Mouse (Mus musculus) T-cell, adult 2 months (primary cell): ENCODE measurements around the gene Ptma.
"Not testable (repeated sequence)": the region's sequence is repeated elsewhere in the genome, so short reads cannot be mapped to it uniquely, and the experiment has no call there.

Experiments
- DNase-seq: peaks from one replicate; pipeline ENCODE4 v3.0.0; 2022; ENCODE audit warnings: low spot score

Ptma gene

GRCm38 (mm10) chr1:86496340-86496739 is 30.2 kb upstream of the Ptma start:
- DNase-seq: no peak

DNA sequence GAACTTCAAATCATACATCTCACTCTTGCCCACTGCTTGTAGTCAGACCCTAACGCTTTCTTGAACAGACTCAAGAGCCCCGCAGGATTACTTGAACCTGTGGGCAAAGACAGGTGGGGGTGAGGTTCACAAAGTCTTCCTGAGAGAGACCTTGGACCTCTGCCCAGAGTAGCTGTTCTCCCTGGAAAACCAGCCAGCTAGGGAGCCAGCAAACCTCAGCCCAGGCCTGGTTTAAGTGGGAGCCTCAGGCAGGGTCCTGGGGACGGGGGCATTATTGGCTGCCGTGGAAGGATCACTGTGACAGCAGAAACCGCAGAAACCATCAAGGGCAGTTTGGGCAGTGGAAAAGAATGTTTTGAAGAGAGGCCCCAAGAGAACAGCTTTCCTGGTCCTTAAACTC is 29.2 kb upstream of the Ptma start:
- DNase-seq: no peak

DNA sequence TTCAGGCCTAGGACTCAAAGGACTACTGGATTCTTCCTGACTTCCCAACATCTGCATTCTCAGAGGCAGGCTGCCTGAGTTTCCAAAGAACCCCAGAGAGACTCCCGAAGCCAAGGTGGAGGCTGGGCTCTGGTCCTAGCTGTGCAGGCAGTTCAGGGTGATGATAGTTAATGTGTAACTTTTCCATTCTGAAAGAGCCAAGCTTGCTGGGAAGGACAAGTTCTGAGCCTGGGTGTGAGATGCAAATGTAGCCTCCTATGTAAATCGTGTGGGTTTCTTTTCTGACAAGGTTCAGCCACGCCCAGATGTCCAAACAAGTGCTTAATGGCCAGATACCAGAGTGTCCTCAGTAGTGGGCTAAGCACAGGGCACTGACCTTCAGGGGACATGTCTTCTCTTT is 28.5 kb upstream of the Ptma start:
- no peak for DNase-seq

DNA sequence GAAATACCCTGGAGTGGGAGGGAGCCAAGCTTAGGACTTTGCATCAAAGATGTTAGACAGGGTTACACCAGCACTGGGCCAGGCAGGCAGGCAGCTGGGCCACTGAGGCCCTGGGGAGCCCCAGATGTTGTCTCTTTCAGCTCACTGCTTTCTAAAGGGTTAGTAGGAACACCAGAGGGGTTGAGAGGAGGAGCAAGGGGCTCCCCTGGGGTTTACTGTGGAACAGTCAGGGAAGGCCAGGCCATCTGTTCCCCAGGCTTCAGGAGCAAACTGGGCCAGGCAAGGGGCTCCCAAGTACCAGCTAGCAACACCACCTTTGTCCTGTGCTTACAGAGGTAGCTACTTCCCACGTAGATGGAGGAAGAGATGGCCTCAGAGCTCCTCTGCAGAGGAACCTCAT is 27.9 kb upstream of the Ptma start:
- DNase-seq: no peak

DNA sequence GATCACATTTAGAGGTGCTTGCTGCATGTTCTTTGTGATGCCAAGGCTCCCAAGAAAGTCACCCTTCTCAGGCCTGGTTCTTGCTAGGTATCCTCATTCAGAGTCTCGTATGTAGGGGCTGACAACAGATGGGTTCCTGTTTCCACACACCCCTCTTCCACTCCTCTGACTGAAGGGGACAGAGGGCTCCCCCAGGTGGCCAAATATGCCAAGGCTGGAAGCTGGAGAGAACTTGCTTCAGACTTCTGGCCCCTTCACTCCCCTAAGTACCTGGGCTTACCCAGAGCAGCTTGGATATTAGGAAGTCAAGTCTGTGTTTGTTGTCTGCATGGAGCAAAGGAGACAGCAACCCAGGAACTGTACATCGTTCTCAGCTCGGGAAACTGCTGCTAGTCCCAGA is 26.6 kb upstream of the Ptma start:
- peak; percentile 56 for DNase-seq

GRCm38 (mm10) chr1:86500681-86501080 is 25.8 kb upstream of the Ptma start:
- no peak for DNase-seq

DNA sequence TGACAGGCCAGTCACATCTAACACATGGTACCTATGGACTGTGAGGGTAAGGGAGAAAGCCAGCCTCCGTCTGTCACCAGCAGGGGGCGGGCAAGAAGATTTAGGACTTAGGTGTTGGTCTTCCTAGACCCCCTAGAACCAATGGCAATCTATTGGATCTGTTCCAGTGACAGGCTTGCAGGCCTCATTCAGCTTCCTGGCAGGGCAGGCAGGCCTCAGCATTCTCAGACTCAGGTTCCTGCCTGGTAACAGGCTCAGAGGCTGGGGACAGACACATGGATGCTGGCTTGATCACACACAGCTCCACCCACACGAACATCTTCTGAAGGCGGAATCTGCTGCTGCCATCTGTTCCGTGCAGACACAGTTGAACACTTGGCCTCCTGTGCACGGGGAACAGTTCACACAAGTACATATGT is 25.4 kb upstream of the Ptma start:
- peak; percentile 58 for DNase-seq

- DNase-seq: peak; percentile 90
Observed at GRCm38 (mm10) chr1:86501559-86501958, 25.0 kb upstream of the Ptma start.

- no peak for DNase-seq
Observed at GRCm38 (mm10) chr1:86502221-86503048, 24.1 kb upstream of the Ptma start.

DNA sequence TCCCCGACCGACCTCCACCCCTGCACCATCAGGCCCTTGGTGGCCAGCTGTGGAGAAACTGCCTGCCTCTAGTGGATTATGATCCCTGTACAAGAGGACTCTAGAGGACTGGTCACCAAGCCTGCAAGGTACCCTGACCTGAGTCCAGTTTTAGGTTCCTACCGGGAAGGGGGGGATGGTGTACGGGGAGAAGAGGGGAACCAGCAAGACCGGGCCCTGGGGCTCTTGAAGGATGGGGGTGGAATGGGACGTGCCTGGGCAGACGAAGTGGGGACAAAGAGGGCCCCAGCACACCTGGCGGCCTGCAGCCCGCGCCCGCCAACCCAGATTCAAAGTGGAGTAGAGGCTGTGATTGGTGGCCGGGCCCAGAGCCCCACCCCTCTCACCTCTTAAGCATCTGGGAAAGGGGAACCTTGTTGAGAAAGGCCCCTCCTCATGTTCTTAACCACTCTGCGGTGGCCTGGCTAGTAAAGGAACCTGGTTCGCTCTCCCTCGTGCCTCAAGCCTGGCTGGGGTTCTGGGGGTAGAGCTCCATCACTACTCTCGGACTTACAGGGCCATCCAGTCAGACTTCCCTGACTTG is 23.3 kb upstream of the Ptma start:
- peak; percentile 19 for DNase-seq

DNA sequence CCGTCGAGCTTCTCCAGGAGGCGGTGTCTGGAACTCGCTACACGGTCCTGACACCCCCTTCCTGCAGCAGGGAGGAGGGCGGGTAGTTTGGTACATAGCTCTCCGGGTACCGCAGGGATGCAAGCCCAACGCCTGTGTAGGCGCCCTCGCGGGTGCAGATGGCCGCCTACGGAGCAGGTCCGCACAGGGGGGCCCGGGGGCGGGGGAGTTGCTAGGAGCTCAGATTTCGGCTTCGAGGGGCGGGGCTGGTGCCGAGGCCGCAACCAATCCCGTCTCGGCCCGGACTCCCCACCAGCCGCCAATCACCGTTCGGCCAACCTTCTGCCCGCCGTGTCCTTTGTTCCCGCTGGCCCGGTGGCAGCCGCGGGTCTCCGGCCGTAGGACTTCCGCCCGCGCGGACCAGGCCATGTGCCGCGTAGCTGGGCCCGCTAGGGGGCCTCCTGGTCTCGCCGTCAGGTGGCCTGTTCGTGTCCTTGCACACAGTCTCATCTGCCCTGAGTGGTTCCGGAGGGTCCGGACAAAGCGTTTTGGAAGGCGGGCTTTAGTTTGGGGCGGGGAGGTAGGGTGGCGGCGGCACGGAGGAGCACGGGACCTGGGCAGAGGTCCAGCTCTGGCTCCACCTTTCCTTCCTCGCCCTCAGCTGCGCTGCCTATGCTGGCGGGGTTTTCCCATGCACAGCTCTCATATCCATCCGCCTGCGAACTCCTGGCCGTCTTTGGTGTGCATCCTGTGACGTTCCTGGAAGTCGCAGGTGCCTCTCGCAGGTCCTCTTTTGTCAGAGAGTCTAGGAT is 22.4 kb upstream of the Ptma start:
- DNase-seq: peak; percentile 78

DNA sequence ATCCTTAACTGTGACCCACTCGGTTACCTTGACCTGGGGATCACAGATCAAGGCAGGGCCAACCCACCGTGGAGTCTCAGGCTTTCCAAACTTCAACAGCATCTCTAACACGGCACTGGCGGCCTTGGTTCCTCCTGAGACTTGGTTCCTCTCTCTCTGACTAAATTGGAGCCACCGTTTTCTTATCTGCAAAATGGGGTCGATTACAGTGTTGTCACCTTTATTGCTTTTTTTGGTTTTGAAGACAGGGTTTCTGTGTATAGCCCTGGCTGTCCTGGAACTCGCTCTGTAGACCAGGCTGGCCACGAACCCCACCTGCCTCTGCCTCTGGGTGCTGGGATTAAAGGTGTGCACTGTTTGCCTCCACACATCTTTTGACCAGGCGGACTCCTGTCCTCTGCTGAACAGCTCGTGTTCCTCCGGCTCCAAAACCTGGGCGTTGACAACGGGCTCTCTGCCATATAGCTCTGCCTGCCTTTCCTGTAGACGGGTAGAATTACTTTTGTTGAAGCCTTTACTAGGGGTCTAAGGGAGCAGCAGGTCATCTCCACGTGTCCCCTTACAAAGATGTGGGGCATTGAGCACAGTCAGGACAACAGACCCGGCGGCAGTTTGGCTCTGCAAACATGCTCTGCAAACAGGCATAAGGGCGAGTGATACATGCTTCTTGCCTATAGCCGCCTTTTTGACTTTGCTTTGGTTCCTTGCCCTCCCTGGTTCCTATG is 21.7 kb upstream of the Ptma start:
- DNase-seq: no peak

- no peak for DNase-seq
Observed at GRCm38 (mm10) chr1:86505461-86505860, 21.1 kb upstream of the Ptma start.

DNA sequence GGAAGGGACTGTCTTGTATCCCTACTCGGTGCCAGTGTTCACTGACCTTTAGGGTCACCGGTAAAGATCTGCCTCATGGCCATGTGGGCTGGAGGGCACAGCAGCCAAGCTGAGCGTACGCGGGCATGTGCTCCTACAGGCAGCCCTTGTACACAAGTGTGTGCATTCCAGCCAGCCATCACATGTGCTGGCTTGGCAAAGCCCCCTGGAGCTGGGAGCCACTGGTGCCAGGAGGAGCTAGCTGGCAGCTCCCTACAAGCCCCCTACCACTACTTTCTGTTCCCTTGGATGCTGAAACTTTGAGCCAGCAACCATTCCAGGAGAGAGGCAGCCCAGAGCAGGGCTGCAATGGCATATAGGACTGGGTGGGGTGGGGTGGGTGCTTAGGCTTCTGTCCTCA is 20.1 kb upstream of the Ptma start:
- no peak for DNase-seq

GRCm38 (mm10) chr1:86507866-86508265 is 18.7 kb upstream of the Ptma start:
- DNase-seq: no peak

GRCm38 (mm10) chr1:86509410-86509809 is 17.1 kb upstream of the Ptma start:
- peak; percentile 87 for DNase-seq

GRCm38 (mm10) chr1:86510266-86510665 is 16.3 kb upstream of the Ptma start:
- DNase-seq: no peak

DNA sequence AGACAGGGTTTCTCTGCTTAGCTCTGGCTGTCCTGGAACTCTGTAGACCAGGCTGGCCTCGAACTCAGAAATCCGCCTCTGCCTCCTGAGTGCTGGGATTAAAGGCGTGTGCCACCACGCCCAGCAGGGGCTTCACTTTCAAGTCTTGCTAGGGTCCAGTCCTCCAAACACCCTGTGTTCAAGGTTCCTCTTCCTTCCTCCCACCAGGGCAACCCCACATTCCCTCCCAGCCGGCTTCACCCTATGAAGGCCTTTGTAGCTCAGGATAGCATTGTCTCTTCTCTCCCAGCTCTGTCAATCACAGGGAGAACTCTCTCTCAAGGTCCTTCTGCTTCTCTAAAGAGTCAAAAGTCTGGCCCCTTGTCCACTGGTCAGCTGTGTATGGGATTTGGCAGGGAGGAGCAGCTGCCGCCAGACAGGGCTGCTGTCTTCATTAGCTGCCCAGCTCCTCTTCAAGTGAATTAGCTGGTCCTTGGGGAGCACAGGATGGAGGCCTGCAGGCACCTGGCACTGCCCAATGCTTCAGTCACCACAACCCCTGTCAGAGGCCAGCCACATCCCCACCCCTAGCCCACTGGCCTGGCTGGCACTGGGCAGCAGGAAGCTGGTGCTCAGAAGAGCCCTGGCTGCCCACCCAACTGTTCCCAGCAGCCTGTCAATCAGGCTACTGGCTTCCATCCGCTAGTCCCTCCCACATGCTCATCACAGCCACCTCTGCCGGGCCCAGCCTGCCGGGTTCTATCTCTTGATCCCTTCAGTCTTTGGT is 15.7 kb upstream of the Ptma start:
- DNase-seq: no peak

GRCm38 (mm10) chr1:86512154-86512720 is 14.3 kb upstream of the Ptma start:
- no peak for DNase-seq

- DNase-seq: not testable (repeated sequence)
Observed at GRCm38 (mm10) chr1:86513031-86513430, 13.5 kb upstream of the Ptma start.

DNA sequence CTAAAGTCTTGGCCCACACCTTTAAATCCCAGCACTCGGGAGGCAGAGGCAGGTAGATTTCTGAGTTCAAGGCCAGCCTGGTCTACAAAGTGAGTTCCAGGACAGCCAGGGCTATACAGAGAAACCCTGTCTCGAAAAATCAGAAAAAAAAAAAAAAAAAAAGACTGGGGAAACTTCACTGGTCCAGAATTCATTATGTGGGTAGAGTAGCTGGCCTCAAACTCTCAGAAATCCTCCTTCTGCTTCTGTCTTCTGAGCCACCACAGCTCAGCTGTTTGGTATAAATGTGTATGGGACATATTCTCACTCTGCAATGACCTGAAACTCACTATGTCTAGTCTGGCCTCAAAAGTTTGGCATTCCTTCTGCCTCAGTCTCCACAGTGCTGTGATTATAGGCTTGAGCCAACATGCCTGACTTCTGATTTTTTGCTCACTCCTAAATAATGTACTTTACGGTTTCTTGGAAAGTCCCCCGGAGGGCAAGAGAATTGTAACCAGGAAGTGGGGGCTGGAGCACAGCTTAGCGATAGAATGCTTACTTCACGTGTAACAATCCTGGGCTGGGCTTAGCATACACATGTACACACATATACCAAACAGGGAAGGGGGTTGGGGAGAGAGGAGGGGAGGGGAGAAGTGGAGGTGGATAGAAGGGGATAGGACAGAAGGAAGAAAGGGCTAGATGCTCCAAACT is 10.7 kb upstream of the Ptma start:
- DNase-seq: no peak
